Mouse (Mus musculus) ES-Bruce4 (cell line): ENCODE data around the gene Cd27. TPM values are rescaled to one million over a fixed set of nuclear protein-coding genes. Genes with fewer than 3 reads are reported as not detected.

ENCODE experiments used
- H3K27ac ChIP-seq: 2 replicates; pipeline ENCODE4 v1.5.1; 2012; ENCODE audit warnings: low read length, inconsistent platforms; ENCODE audit not compliant: insufficient read depth
- H3K27me3 ChIP-seq: 2 replicates; pipeline ENCODE4 v1.6.1; 2012; ENCODE audit warnings: mild to moderate bottlenecking, low read length, inconsistent platforms; ENCODE audit not compliant: control insufficient read depth, poor library complexity, insufficient read depth, severe bottlenecking
- H3K36me3 ChIP-seq: 2 replicates; pipeline ENCODE4 v1.6.1; 2012; ENCODE audit warnings: inconsistent platforms, mild to moderate bottlenecking, low read length, moderate library complexity; ENCODE audit not compliant: control insufficient read depth, poor library complexity, insufficient read depth, severe bottlenecking
- H3K4me1 ChIP-seq: one replicate; pipeline ENCODE4 v1.8.1; 2011; ENCODE audit warnings: low read length; ENCODE audit not compliant: control insufficient read depth, insufficient read depth
- H3K4me3 ChIP-seq: 2 replicates; pipeline ENCODE4 v1.5.1; 2011; ENCODE audit warnings: low read depth, mild to moderate bottlenecking, low read length
- H3K9ac ChIP-seq: 2 replicates; pipeline ENCODE4 v1.6.1; 2012; ENCODE audit warnings: low read depth, mild to moderate bottlenecking, inconsistent platforms; ENCODE audit not compliant: poor library complexity, severe bottlenecking
- H3K9me3 ChIP-seq: replicated peaks from 2 replicates; pipeline ENCODE4 v1.6.1; 2012; ENCODE audit warnings: mild to moderate bottlenecking, low read length, inconsistent platforms; ENCODE audit not compliant: control insufficient read depth, poor library complexity, insufficient read depth, severe bottlenecking
- CTCF ChIP-seq: IDR thresholded peaks from one replicate; pipeline ENCODE4 v1.8.1; 2011; ENCODE audit warnings: low read depth, low read length
- EP300 ChIP-seq: IDR thresholded peaks from 2 replicates; pipeline ENCODE4 v1.6.1; 2011; ENCODE audit warnings: low read depth, low read length; ENCODE audit not compliant: insufficient read depth
- POLR2A ChIP-seq: IDR thresholded peaks from one replicate; pipeline ENCODE4 v1.8.1; 2011; ENCODE audit warnings: low read length; ENCODE audit not compliant: insufficient read depth
- polyA plus RNA-seq: library from polyadenylated mRNA; stranded (reverse); fragments of >200 nt; gene quantifications from 2 replicates; pipeline ENCODE4 v1.2.4, GENCODE M21; 2011; ENCODE audit warnings: low read depth; ENCODE audit not compliant: missing spikeins, insufficient read depth, insufficient read length

The Cd27 gene
- polyA plus RNA-seq, 1 experiment, result not detected

DNA sequence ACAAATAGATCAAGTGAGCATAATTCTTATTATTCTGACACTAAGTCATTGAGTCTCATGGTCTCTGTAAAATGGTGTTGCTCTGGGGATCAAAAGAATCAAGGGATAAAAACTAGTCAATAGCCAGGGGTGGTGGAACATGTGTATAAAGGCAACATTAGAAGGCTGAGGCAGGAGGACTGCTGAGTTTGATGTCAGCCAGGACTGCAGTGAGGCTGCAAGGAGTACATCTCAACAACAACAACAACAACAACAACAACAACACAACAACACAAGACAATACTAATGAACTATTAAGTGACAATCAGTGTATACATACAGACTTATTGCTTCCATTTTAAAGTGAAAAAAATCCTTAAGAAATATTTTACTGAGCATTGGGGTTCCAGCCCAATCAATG is 46.0 kb downstream of the Cd27 start:
- Histone ChIP-seq H3K4me1 (peaks cover 3% of the 10 kb centered on the region), H3K27me3 (no peaks in the 10 kb centered on the region), H3K9me3 (no peaks in the 10 kb centered on the region), H3K27ac (peak overlapping the region; percentile 76), H3K9ac (peak overlapping the region; percentile 59), H3K36me3 (peaks cover 52% of the 10 kb centered on the region), H3K4me3 (peak overlapping the region; percentile 90)
- TF ChIP-seq EP300, result no peak
- no peak for TF ChIP-seq POLR2A
- TF ChIP-seq CTCF, result no peak

DNA sequence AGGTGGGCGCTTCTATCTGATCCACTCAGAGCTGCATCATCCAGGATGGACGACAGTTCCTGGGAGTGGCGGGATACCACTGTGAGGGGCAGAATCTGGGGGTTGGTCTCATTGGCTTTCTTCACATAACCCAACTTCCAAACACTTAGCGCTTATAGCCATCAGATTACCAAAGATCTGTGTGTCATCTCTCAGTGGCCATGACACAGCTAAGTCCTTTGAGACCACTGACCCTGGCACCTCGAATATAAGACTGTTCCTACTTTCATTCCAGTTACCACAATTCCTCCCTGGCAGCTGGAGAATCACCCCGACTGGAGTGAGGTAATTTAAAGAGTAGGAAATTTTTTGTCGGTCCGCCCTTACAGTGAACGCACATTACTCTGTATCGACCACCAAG is 50.6 kb downstream of the Cd27 start:
- TF ChIP-seq CTCF, result no peak
- TF ChIP-seq POLR2A, result no peak
- no peak for TF ChIP-seq EP300
- Histone ChIP-seq H3K36me3 (peaks cover 77% of the 10 kb centered on the region), H3K4me1 (no peaks in the 10 kb centered on the region), H3K9ac (no peak overlapping the region), H3K9me3 (no peaks in the 10 kb centered on the region), H3K27ac (no peak overlapping the region), H3K27me3 (no peaks in the 10 kb centered on the region), H3K4me3 (no peak overlapping the region)

Other genes starting within 250 kb of the Cd27 start
- gene Pianp, start 240.3 kb downstream of the Cd27 start, polyA plus RNA-seq, result 14.3 and 21.4 TPM in 2 replicates
- 32.4 and 33.8 TPM in 2 replicates for gene Zfp384, start 227.9 kb downstream of the Cd27 start, polyA plus RNA-seq
- 44.0 and 54.7 TPM in 2 replicates for gene Ing4, start 197.2 kb downstream of the Cd27 start, polyA plus RNA-seq
- gene Acrbp, start 187.3 kb downstream of the Cd27 start, polyA plus RNA-seq, result 25.3 and 25.7 TPM in 2 replicates
- 2.5 and 3.7 TPM in 2 replicates for gene Lpar5, start 169.1 kb downstream of the Cd27 start, polyA plus RNA-seq
- 307 and 317 TPM in 2 replicates for gene Chd4, start 141.0 kb downstream of the Cd27 start, polyA plus RNA-seq
- gene Nop2, start 105.1 kb downstream of the Cd27 start, polyA plus RNA-seq, result 75.1 and 78.4 TPM in 2 replicates
- 8.3 and 9.9 TPM in 2 replicates for gene Iffo1, start 91.8 kb downstream of the Cd27 start, polyA plus RNA-seq
- 933 and 990 TPM in 2 replicates for gene Gapdh, start 70.5 kb downstream of the Cd27 start, polyA plus RNA-seq
- gene Ncapd2, start 45.3 kb downstream of the Cd27 start, polyA plus RNA-seq, result 383 and 401 TPM in 2 replicates
- gene Mrpl51, start 45.2 kb downstream of the Cd27 start, polyA plus RNA-seq, result 113 TPM in 2 replicates
- gene Vamp1, start 21.5 kb downstream of the Cd27 start, polyA plus RNA-seq, result 9.4 and 14.3 TPM in 2 replicates
- gene Tapbpl, start 5.2 kb downstream of the Cd27 start, polyA plus RNA-seq, result 2.1 and 3.9 TPM in 2 replicates
- gene Tuba3a, start 49.0 kb upstream of the Cd27 start, polyA plus RNA-seq, result 2.2 and 3.6 TPM in 2 replicates
- gene Ltbr, start 76.9 kb upstream of the Cd27 start, polyA plus RNA-seq, result 8.0 and 9.5 TPM in 2 replicates
- gene Scnn1a, start 83.6 kb upstream of the Cd27 start, polyA plus RNA-seq, result 2.0 and 2.3 TPM in 2 replicates
- gene Tnfrsf1a, start 112.4 kb upstream of the Cd27 start, polyA plus RNA-seq, result 13.1 and 19.8 TPM in 2 replicates
- gene Plekhg6, start 143.8 kb upstream of the Cd27 start, polyA plus RNA-seq, result 2.3 and 2.5 TPM in 2 replicates